Mouse (Mus musculus) kidney, adult 2 months (tissue): ENCODE data around the gene Mctp2. TPM values are rescaled to one million over a fixed set of nuclear protein-coding genes. Genes with fewer than 3 reads are reported as not detected.

Experiments used
- DNase-seq: peaks from one replicate; pipeline ENCODE4 v3.0.0; 2021
- H3K27ac ChIP-seq: fragments of 200-500 bp; 2 replicates; pipeline ENCODE4 v1.5.1; 2012; ENCODE audit warnings: low read depth, low read length, control low read depth, inconsistent platforms; ENCODE audit not compliant: insufficient read depth
- H3K27me3 ChIP-seq: fragments of 200-500 bp; replicated peaks from 2 replicates; pipeline ENCODE4 v1.6.1; 2012; ENCODE audit warnings: mild to moderate bottlenecking, moderate library complexity, low read length, inconsistent platforms; ENCODE audit not compliant: control insufficient read depth, insufficient read depth
- H3K36me3 ChIP-seq: fragments of 200-500 bp; 2 replicates; pipeline ENCODE4 v1.6.1; 2012; ENCODE audit warnings: mild to moderate bottlenecking, moderate library complexity, low read length, inconsistent platforms; ENCODE audit not compliant: control insufficient read depth, insufficient read depth
- H3K4me1 ChIP-seq: fragments of 200-500 bp; 2 replicates; pipeline ENCODE4 v1.6.1; 2011; ENCODE audit warnings: low read length; ENCODE audit not compliant: control insufficient read depth, insufficient read depth
- H3K4me3 ChIP-seq: fragments of 200-500 bp; 2 replicates; pipeline ENCODE4 v1.5.1; 2011; ENCODE audit warnings: mild to moderate bottlenecking, low read depth, low read length, control low read depth; ENCODE audit not compliant: insufficient read depth
- CTCF ChIP-seq: fragments of 200-500 bp; conservative IDR thresholded peaks from 2 replicates; pipeline ENCODE4 v1.5.1; 2011; ENCODE audit warnings: low read depth, mild to moderate bottlenecking, control low read depth, low read length, moderate library complexity, mixed read lengths; ENCODE audit not compliant: insufficient read depth, insufficient read length
- POLR2A ChIP-seq: fragments of 200-500 bp; IDR thresholded peaks from one replicate; pipeline ENCODE4 v1.6.1; 2011; ENCODE audit warnings: low read depth, low read length, control low read depth
- WGBS: fragments of 180-500 bp; shearing (Covaris S2); methylation state at CpG from one replicate; pipeline ENCODE4 v1.1.7; 2018; 5-methylcytosine and 5-hydroxymethylcytosine counted together
- polyA plus RNA-seq: library from polyadenylated mRNA; depleted of rRNA; stranded (reverse); fragments of >200 nt; gene quantifications from 2 replicates; pipeline ENCODE4 v1.2.3, GENCODE M21; 2012

Gene Mctp2
- polyA plus RNA-seq, 1 experiment: 0.48 TPM

DNA sequence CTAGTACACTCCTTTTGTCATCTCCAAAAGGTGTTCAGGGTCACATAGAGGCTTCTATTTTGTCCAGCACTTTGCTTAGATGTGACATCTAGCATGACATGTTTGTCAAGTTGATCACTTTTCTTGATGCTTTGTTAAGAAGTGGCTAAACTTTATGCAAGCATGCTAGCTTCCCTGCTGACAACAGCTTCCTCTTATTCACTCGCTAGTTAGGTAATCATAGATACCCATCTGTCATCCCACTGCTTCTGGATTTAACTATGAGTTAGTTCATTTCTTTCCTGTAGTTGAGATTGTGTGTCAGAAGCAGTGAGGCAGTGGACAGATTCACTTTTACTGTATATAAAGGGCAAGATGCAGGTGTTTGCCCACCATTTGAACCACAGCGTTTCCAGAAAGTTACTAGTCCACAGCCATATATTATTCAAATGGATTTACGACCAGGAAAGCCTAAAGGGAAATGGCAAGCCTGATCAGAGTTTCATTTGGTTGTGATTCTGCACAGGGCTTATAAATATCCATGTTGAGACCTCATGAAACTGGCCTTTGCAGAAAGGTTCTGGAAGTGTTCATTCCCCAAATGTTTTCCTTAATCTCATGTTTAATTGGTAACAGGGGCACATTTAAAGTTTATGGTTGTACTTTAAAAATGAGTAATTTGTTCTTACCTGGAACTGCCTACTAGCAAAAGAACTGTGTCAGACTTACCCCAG, 216.8 kb downstream of the Mctp2 start:
- TF ChIP-seq CTCF (no peak), POLR2A (no peak)
- DNase-seq: peak; percentile 4
- Histone ChIP-seq H3K4me3 (no peak overlapping the region), H3K27ac (no peak overlapping the region), H3K4me1 (no peaks in the 10 kb centered on the region), H3K36me3 (no peaks in the 10 kb centered on the region), H3K27me3 (no peaks in the 10 kb centered on the region)
- whole genome bisulfite sequencing: 59% methylated on average over 3 of the region's 3 CpGs

DNA sequence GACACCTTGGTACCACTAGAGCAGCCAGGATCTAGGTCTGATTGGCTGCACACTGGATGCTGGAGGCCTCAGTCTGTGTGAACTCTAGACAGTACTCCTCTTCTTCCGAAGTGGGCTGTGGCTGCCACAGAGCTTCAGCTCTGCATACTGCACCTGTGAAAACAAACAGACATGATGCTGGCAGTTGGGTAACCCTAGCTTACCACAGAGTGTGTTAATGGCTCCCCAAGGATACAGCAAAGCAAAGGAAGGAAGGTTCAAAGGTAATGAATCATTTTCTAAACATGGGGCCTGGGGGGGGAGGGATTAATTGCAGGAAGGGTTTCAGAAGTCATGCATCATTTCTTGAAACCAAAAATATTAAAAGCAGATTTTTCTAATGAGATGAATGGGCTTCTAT, 225.7 kb downstream of the Mctp2 start:
- H3K4me3 ChIP-seq: no peak overlapping the region
- no peak overlapping the region for H3K27ac ChIP-seq
- TF ChIP-seq POLR2A: no peak
- TF ChIP-seq CTCF: no peak
- H3K36me3 ChIP-seq: no peaks in the 10 kb centered on the region
- 29% methylated on average over 1 of the region's 1 CpGs for WGBS
- H3K27me3 ChIP-seq: no peaks in the 10 kb centered on the region
- H3K4me1 ChIP-seq: no peaks in the 10 kb centered on the region
- DNase-seq: no peak

DNA sequence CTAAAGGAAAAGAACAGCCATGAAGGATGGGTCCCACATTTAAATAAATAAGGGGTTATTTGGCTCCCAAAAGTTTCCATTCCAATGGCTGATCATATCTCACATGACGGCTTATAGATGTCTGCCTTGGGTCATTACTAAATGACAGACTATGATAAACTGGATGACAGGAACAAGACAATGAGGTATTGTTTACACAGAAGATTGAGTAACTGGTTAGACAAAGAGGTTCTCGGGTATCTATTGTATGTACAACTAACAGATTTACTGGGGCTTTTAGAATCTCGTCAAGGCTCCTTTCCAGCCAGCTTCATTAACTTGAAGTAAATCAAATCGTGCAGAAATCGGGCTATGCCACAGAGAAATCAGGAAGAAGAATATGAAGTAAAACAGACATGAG, 227.5 kb downstream of the Mctp2 start:
- H3K4me3 ChIP-seq: no peak overlapping the region
- no peak for TF ChIP-seq POLR2A
- TF ChIP-seq CTCF: no peak
- no peaks in the 10 kb centered on the region for H3K27me3 ChIP-seq
- no peak for DNase-seq
- no peaks in the 10 kb centered on the region for H3K36me3 ChIP-seq
- H3K27ac ChIP-seq: no peak overlapping the region
- no peaks in the 10 kb centered on the region for H3K4me1 ChIP-seq
- 56% methylated on average over 5 of the region's 5 CpGs for WGBS

DNA sequence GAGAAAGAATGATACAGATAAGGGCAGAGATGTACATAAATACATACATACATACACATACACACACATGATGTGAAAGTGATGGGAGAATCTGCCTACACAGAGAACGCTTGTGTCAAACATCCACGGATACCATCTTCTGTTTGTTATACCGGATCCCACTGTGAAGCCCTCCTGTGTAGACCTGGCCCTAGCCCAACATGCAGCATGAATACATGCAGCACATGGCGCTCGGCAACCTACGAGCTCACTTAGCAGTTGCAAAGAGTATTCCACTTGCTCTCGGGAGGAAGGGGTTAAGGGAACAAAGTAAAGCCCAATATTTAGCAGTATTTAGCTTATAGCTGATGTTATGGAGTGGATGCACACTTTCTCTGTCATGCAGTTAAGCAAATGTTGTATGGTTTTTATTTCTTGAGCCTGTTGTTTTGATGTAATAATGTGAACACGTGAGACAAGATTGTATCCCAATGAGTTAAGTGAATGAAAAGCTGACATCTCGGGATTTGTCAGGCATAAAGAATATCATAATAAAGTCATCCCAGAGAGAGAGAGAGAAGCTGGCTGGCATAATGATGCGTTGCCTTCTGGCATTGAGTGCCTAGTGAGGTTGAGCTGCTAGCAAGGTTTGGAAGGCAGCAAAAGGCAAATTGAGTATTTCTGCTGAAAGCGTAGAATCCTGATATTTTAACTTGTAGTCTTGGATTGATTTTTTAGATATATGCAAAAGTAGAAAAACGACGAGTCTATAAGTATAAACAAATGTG, 234.8 kb downstream of the Mctp2 start:
- 85% methylated on average over 13 of the region's 13 CpGs for WGBS
- Histone ChIP-seq H3K4me1 (no peaks in the 10 kb centered on the region), H3K27ac (no peak overlapping the region), H3K4me3 (no peak overlapping the region), H3K36me3 (no peaks in the 10 kb centered on the region), H3K27me3 (no peaks in the 10 kb centered on the region)
- TF ChIP-seq POLR2A (no peak), CTCF (no peak)
- DNase-seq: no peak

DNA sequence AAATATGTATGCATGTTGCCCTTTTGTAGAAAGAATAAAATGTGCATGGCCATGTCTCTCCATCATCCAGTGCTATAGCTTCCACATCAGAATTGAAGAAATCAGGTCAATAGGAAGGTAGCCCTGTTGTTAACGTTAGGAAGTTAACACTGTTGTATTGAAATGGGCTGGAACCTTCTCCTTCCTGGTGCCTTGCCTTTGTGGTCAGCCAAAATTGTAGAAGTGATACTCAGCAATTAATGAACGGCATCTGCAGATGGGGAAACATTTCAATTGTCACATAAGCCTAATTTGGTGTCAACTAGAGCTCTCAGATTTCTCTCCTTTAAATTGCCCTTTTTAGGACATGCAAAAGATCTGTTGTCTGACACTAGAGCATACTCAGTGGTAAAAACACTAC, 238.0 kb downstream of the Mctp2 start:
- Histone ChIP-seq H3K27me3 (no peaks in the 10 kb centered on the region), H3K36me3 (no peaks in the 10 kb centered on the region), H3K27ac (no peak overlapping the region), H3K4me1 (no peaks in the 10 kb centered on the region), H3K4me3 (no peak overlapping the region)
- 44% methylated on average over 2 of the region's 2 CpGs for WGBS
- TF ChIP-seq POLR2A (no peak), CTCF (no peak)
- no peak for DNase-seq

DNA sequence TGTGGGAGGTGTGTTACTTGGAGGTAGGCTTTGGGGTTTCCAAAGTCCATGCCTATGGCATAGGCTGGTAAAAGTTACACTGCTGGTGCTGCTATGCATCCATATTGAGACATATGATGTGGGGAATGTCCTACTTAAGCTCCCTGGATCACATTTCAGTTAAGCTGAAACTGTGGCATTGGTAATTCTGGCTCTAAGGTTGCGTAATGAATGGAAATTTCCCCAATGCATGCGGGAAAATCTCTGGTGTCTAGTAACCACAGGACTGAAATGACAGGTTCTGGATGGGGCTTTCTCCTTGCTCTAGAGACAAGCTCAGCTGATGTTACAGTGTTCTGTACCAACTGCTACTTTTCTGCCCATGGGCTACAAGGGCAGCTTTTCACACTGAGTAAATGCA, 240.1 kb downstream of the Mctp2 start:
- TF ChIP-seq POLR2A (no peak), CTCF (no peak)
- H3K27me3 ChIP-seq: no peaks in the 10 kb centered on the region
- WGBS: 87% methylated on average over 2 of the region's 2 CpGs
- no peak overlapping the region for H3K27ac ChIP-seq
- H3K36me3 ChIP-seq: no peaks in the 10 kb centered on the region
- DNase-seq: no peak
- H3K4me3 ChIP-seq: no peak overlapping the region
- H3K4me1 ChIP-seq: no peaks in the 10 kb centered on the region

DNA sequence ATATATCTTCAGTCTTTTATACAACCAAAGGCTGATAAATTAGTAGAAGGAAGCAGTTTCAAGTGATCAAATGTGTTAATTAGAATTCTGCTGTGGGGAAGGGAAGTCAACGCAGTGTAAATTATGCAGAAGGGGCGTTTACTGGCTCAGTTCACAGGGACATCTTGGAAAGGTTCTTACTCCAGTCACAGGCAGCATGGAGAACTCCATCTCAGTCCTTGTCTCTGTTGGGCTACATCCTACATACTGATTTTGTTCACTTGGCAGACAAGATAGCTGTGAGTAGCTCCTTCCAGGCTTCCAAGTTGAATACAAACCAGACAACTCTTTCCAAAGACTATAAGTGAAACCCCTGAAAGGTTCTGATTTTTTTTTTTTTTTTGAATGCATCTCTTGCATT, 254.6 kb downstream of the Mctp2 start:
- Histone ChIP-seq H3K27me3 (no peaks in the 10 kb centered on the region), H3K27ac (no peak overlapping the region), H3K36me3 (no peaks in the 10 kb centered on the region), H3K4me1 (no peaks in the 10 kb centered on the region), H3K4me3 (no peak overlapping the region)
- DNase-seq: no peak
- 69% methylated on average over 2 of the region's 2 CpGs for WGBS
- TF ChIP-seq POLR2A (no peak), CTCF (no peak)
